Comparison of ENCODE assay signal across 8 mouse cellular contexts in genomic region chr15:82127426-82128374, GRCm38 (mm10). TPM values are rescaled to one million over a fixed set of nuclear protein-coding genes. Genes with fewer than 3 reads are reported as not detected.
A peak's percentile ranks its signal among the peaks of the same experiment; 100 is the strongest.
DNase-seq lines count a peak whose midpoint lies in the region; ATAC-seq and TF ChIP-seq lines count a peak whose summit lies in the region.

Ccdc134 (plus strand) TSS chr15:82127922.

- WGBS in hindbrain, postnatal 0 days: under 1% methylated on average over 71 of the region's 74 CpGs

- ATAC-seq in hindbrain, postnatal 0 days: peak; percentile 98
- peak; percentile 98 for ATAC-seq in megakaryocyte, adult 5-6 weeks (ENCODE audit: poor library complexity, severe bottlenecking)

- peak within 1 kb of the TSS; percentile 68 for H3K9ac ChIP-seq in hindbrain, postnatal 0 days (replicated peaks; ENCODE audit: low read length)

- no peaks in the 10 kb centered on the region for H3K27me3 ChIP-seq in hindbrain, postnatal 0 days (ENCODE audit: insufficient read depth, low read length)

- no peaks in the 10 kb centered on the region for H3K36me3 ChIP-seq in hindbrain, postnatal 0 days (ENCODE audit: insufficient read depth, low read length)

- DNase-seq in WW6 (ENCODE audit: low read depth, low spot score): peak; percentile 77
- peak; percentile 96 to 99 for DNase-seq in cerebellum, postnatal 4 days (ENCODE audit: low spot score in 2 of 2)
- DNase-seq in gastrocnemius, adult 2 months: peak; percentile 99
- peak; percentile 97 for DNase-seq in hindbrain, postnatal 0 days (ENCODE audit: low spot score)
- DNase-seq in left cerebral cortex, adult 2 months (ENCODE audit: extremely low spot score in 1 of 2, low spot score in 2 of 2): peak; percentile 97 to 98
- DNase-seq in right cerebral cortex, adult 2 months (ENCODE audit: low spot score in 2 of 2): peak; percentile 96 to 98
- peak; percentile 96 for DNase-seq in urinary bladder, postnatal 14 days (ENCODE audit: low spot score)

- peaks cover 4% of the 10 kb centered on the region; the same call in 1 of the 2 replicates for H3K4me1 ChIP-seq in hindbrain, postnatal 0 days (ENCODE audit: insufficient read depth, low read length)

- H3K27ac ChIP-seq in gastrocnemius, adult 2 months: peak within 1 kb of the TSS; percentile 94
- peak within 1 kb of the TSS; percentile 68 for H3K27ac ChIP-seq in hindbrain, postnatal 0 days
- peak within 1 kb of the TSS; percentile 85 for H3K27ac ChIP-seq in left cerebral cortex, adult 2 months

- peak within 1 kb of the TSS; percentile 83 for H3K4me3 ChIP-seq in gastrocnemius, adult 2 months
- H3K4me3 ChIP-seq in hindbrain, postnatal 0 days (ENCODE audit: low read length): peak within 1 kb of the TSS; percentile 74
- peak within 1 kb of the TSS; percentile 70 for H3K4me3 ChIP-seq in left cerebral cortex, adult 2 months

- TF ChIP-seq CTCF in gastrocnemius, adult 2 months (IDR thresholded peaks at IDR 0.05): no peak
- TF ChIP-seq CTCF in hindbrain, postnatal 0 days (IDR thresholded peaks at IDR 0.05; ENCODE audit: low read depth): no peak
- no peak for TF ChIP-seq CTCF in left cerebral cortex, adult 2 months (IDR thresholded peaks at IDR 0.05)

- H3K9me3 ChIP-seq in hindbrain, postnatal 0 days (ENCODE audit: low read length): no peaks in the 10 kb centered on the region

- H3K4me2 ChIP-seq in hindbrain, postnatal 0 days (ENCODE audit: low read depth, low read length): peak within 1 kb of the TSS; percentile 84

- intact Hi-C loops in gastrocnemius, adult 2 months (cut with DNase I): no loop called here
- intact Hi-C loops in left cerebral cortex, adult 2 months (cut with DNase I): no loop called here

RNA-seq across cellular contexts. Expression of gene Ccdc134, which starts in this region (rescaled TPM):
- total RNA-seq in gastrocnemius, adult 2 months (2021): 10 to 100 TPM; 11.8 to 12.4 TPM
- 15.5 and 16.0 TPM in 2 replicates for total RNA-seq in hindbrain, postnatal 0 days (2014; rRNA removed)
- 6.4 and 8.4 TPM in 2 replicates for polyA plus RNA-seq in hindbrain, postnatal 0 days (2015; fragmentation: Nextera tagmentation; extraction: Ambion mirVana)
- total RNA-seq in left cerebral cortex, adult 2 months (2021): 10 to 100 TPM; 11.2 to 18.3 TPM
- total RNA-seq in megakaryocyte, adult 5-6 weeks (2015): 7.8 and 8.8 TPM in 2 replicates
- total RNA-seq in megakaryocyte, adult 5-6 weeks (2017): 22.6 and 23.5 TPM in 2 replicates

Comparison
In these comparisons a context has a peak if more than half of its experiments do, and no peak if none do; other contexts are left out.
1. Peak in every context shown above with its lines: DNase-seq, ATAC-seq, H3K4me3 ChIP-seq and H3K27ac ChIP-seq.